Mouse (Mus musculus): Measurements from ENCODE around the gene Dppa3.

Dppa3 gene

GRCm38 (mm10) chr6:122668823-122669222 is 42.6 kb downstream of the Dppa3 start:
- in situ Hi-C loops (cut with MseI, MboI), result loop anchor here (5.0 to 10.0 kb wide), 2 partner anchors 48 to 116 kb away; no protein-coding TSS in a partner anchor

- in situ Hi-C loops (cut with MseI, MboI), result loop anchor here (5.0 to 10.0 kb wide), 2 partner anchors 48 to 115 kb away; no protein-coding TSS in a partner anchor
These were observed 43.4 kb downstream of the Dppa3 start for GRCm38 (mm10) chr6:122669406-122670200.

GRCm38 (mm10) chr6:122670201-122670551 is 44.0 kb downstream of the Dppa3 start:
- in situ Hi-C loops (cut with MseI, MboI), result loop anchor here in 1 of 2 experiments (5.0 kb wide), 1 partner anchor 47 kb away; no protein-coding TSS in a partner anchor

- in situ Hi-C loops (cut with MseI, MboI), result loop anchor here in 1 of 2 experiments (5.0 kb wide), 1 partner anchor 46 kb away; no protein-coding TSS in a partner anchor
These were observed 44.6 kb downstream of the Dppa3 start for GRCm38 (mm10) chr6:122670841-122671240.

GRCm38 (mm10) chr6:122672746-122673145 is 46.5 kb downstream of the Dppa3 start:
- in situ Hi-C loops (cut with MseI, MboI), result loop anchor here in 1 of 2 experiments (5.0 kb wide), 1 partner anchor 45 kb away; no protein-coding TSS in a partner anchor
